Mouse (Mus musculus) midbrain, embryonic 11.5 days (tissue): ENCODE results near the gene Stk16. TPM values are rescaled to one million over a fixed set of nuclear protein-coding genes. Genes with fewer than 3 reads are reported as not detected.

Source experiments
- ATAC-seq: fragments of 200-750 bp; cut with Nextera tagmentation; 2 replicates; pipeline ENCODE4 v1.8.0; 2017; ENCODE audit warnings: moderate TSS enrichment, moderate library complexity; ENCODE audit not compliant: low FRiP score
- DNase-seq: peaks from one replicate; pipeline ENCODE4 v3.0.0; 2015; ENCODE audit warnings: low spot score; ENCODE audit errors: missing footprints
- H3K27ac ChIP-seq: fragments of 300-500 bp; sonication (generic); 2 replicates; pipeline ENCODE4 v1.5.1; 2014; ENCODE audit warnings: low read depth, low read length
- H3K27me3 ChIP-seq: fragments of 300-500 bp; sonication (generic); 2 replicates; pipeline ENCODE4 v1.6.1; 2014; ENCODE audit warnings: mild to moderate bottlenecking, low read length, moderate library complexity, mixed read lengths; ENCODE audit not compliant: control insufficient read depth, insufficient read depth
- H3K36me3 ChIP-seq: fragments of 300-500 bp; sonication (generic); 2 replicates; pipeline ENCODE4 v1.6.1; 2014; ENCODE audit warnings: mild to moderate bottlenecking, low read length, moderate library complexity, mixed read lengths; ENCODE audit not compliant: control insufficient read depth, insufficient read depth
- H3K4me1 ChIP-seq: fragments of 300-500 bp; sonication (generic); 2 replicates; pipeline ENCODE4 v1.6.1; 2014; ENCODE audit warnings: low read length; ENCODE audit not compliant: control insufficient read depth, insufficient read depth
- H3K4me2 ChIP-seq: fragments of 300-500 bp; sonication (generic); 2 replicates; pipeline ENCODE4 v1.6.1; 2014; ENCODE audit warnings: mild to moderate bottlenecking, moderate library complexity
- H3K4me3 ChIP-seq: fragments of 300-500 bp; sonication (generic); 2 replicates; pipeline ENCODE4 v1.5.1; 2014; ENCODE audit warnings: low read depth, low read length
- H3K9ac ChIP-seq: fragments of 300-500 bp; sonication (generic); 2 replicates; pipeline ENCODE4 v1.6.1; 2014; ENCODE audit warnings: low read length
- H3K9me3 ChIP-seq: fragments of 300-500 bp; sonication (generic); 2 replicates; pipeline ENCODE4 v1.6.1; 2016; ENCODE audit warnings: low read length; ENCODE audit not compliant: control insufficient read depth
- WGBS: fragments of 180-500 bp; shearing (Covaris S2); extraction: QIAGEN DNeasy Blood & Tissue Kit; methylation state at CpG from one replicate; pipeline ENCODE4 v1.1.7; 2014; 5-methylcytosine and 5-hydroxymethylcytosine counted together
- polyA plus RNA-seq: library from polyadenylated mRNA; unstranded; fragments of >200 nt; fragmentation: Nextera tagmentation; extraction: Ambion mirVana; gene quantifications from 2 replicates; pipeline ENCODE4 v1.2.1, GENCODE M21; 2014

The Stk16 gene
- polyA plus RNA-seq, 1 experiment from 2014 or later, result 116 TPM

DNA sequence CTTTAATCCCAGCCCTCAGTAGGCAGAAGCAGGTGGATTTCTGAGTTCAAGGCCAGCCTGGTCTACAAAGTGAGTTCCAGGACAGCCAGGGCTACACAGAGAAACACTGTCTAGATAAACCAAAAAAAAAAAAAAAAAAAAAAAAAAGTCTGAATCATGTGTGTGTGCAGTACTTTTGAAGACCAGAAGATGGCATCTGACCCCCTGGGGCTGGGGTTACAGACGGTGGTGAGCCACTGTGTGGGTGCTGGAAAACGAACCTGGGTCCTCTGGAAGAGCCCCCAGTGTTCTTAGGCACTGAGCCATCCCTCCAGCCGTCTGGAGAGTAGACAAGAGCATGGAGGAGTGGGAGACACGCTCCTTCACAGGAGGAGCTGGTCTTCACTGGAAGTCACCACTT, 28.5 kb upstream of the Stk16 start:
- H3K27me3 ChIP-seq, result no peaks in the 10 kb centered on the region
- H3K4me2 ChIP-seq, result no peak overlapping the region
- H3K4me3 ChIP-seq, result no peak overlapping the region
- H3K9ac ChIP-seq, result no peak overlapping the region
- H3K9me3 ChIP-seq, result no peaks in the 10 kb centered on the region
- DNase-seq, result no peak
- WGBS, result 78% methylated on average over 4 of the region's 4 CpGs
- peaks cover 11% of the 10 kb centered on the region; the same call in 1 of the 2 replicates for H3K36me3 ChIP-seq
- no peak overlapping the region for H3K27ac ChIP-seq
- peaks cover 16% of the 10 kb centered on the region for H3K4me1 ChIP-seq
- no peak for ATAC-seq

DNA sequence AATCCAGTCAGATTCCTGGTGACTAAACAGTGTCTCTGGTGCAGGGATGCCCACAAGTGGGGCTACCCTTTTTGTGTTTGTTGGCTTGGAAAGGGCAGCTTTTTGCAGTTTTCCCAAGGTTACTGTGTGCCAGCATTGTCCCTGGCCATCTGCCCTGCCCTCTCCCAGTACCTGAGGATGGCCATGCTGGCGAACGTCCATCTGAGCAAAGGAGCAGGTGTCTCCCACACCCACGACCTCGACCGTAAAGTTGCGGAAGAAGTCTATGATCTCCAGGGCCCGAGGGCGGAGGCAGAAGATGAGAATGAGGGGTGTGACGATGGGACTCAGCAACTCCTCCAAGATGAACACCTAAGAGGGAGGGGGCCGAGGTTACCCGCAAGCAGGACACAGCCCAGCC, 25.1 kb upstream of the Stk16 start:
- Histone ChIP-seq H3K4me2 (no peak overlapping the region), H3K9ac (no peak overlapping the region), H3K4me1 (peaks cover 4% of the 10 kb centered on the region; the same call in 1 of the 2 replicates), H3K4me3 (no peak overlapping the region), H3K36me3 (peaks cover 11% of the 10 kb centered on the region), H3K27me3 (no peaks in the 10 kb centered on the region), H3K27ac (no peak overlapping the region), H3K9me3 (no peaks in the 10 kb centered on the region)
- WGBS, result 97% methylated on average over 11 of the region's 11 CpGs
- no peak for DNase-seq
- ATAC-seq, result no peak

DNA sequence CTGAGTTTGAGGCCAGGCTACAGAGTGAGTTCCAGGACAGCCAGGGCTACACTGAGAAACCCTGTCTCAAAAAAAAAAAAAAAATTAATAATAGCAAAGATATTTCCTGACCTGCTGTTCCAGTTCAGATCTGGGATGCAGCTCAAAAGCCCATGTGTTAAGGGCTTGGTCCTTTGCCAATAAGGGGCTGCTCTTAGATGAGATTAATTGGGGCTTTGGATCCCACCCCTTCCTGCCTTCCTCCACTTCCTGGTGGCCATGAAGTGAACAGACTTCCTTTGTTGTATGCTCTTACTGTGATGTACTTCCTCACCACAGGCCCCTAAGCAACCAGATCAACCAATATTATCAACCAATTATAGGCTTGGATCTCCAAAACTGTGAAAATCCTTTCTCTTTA, 23.5 kb upstream of the Stk16 start:
- H3K36me3 ChIP-seq, result peaks cover 9% of the 10 kb centered on the region
- DNase-seq, result no peak
- H3K9me3 ChIP-seq, result no peaks in the 10 kb centered on the region

GRCm38 (mm10) chr1:75187914-75188483, 22.6 kb upstream of the Stk16 start:
- Histone ChIP-seq H3K4me2 (no peak overlapping the region), H3K4me3 (no peak overlapping the region), H3K27me3 (no peaks in the 10 kb centered on the region), H3K9ac (no peak overlapping the region), H3K27ac (no peak overlapping the region), H3K4me1 (peaks cover 12% of the 10 kb centered on the region; the same call in 1 of the 2 replicates), H3K9me3 (no peaks in the 10 kb centered on the region), H3K36me3 (peaks cover 4% of the 10 kb centered on the region)
- no peak for DNase-seq
- 93% methylated on average over 2 of the region's 2 CpGs for WGBS
- no peak for ATAC-seq

More for the DNA sequence above, 23.5 kb upstream of the Stk16 start:
- no peaks in the 10 kb centered on the region for H3K27me3 ChIP-seq
- ATAC-seq, result no peak
- H3K27ac ChIP-seq, result no peak overlapping the region
- H3K4me1 ChIP-seq, result peaks cover 8% of the 10 kb centered on the region; the same call in 1 of the 2 replicates
- H3K9ac ChIP-seq, result no peak overlapping the region
- H3K4me3 ChIP-seq, result no peak overlapping the region
- H3K4me2 ChIP-seq, result no peak overlapping the region

GRCm38 (mm10) chr1:75190577-75190976, 20.1 kb upstream of the Stk16 start:
- H3K27me3 ChIP-seq, result no peaks in the 10 kb centered on the region
- H3K27ac ChIP-seq, result no peak overlapping the region
- no peak for DNase-seq
- peaks cover 15% of the 10 kb centered on the region; the same call in 1 of the 2 replicates for H3K4me1 ChIP-seq
- no peak overlapping the region; the same call in 1 of the 2 replicates for H3K9ac ChIP-seq
- H3K36me3 ChIP-seq, result no peaks in the 10 kb centered on the region; the same call in none of the 2 replicates
- peak overlapping the region; percentile 80 for H3K4me2 ChIP-seq
- no peaks in the 10 kb centered on the region for H3K9me3 ChIP-seq
- H3K4me3 ChIP-seq, result no peak overlapping the region
- no peak for ATAC-seq
- WGBS, result 66% methylated on average over 2 of the region's 2 CpGs

- Histone ChIP-seq H3K4me3 (peak overlapping the region; percentile 61), H3K4me2 (peak overlapping the region; percentile 80), H3K27me3 (no peaks in the 10 kb centered on the region), H3K9ac (peak overlapping the region; percentile 86), H3K4me1 (peaks cover 15% of the 10 kb centered on the region; the same call in 1 of the 2 replicates), H3K27ac (peak overlapping the region; percentile 75), H3K9me3 (no peaks in the 10 kb centered on the region), H3K36me3 (peaks cover 1% of the 10 kb centered on the region)
- WGBS, result 48% methylated on average over 5 of the region's 5 CpGs
- no peak for ATAC-seq
- DNase-seq, result no peak
Measured at GRCm38 (mm10) chr1:75191258-75191621, 19.4 kb upstream of the Stk16 start.

DNA sequence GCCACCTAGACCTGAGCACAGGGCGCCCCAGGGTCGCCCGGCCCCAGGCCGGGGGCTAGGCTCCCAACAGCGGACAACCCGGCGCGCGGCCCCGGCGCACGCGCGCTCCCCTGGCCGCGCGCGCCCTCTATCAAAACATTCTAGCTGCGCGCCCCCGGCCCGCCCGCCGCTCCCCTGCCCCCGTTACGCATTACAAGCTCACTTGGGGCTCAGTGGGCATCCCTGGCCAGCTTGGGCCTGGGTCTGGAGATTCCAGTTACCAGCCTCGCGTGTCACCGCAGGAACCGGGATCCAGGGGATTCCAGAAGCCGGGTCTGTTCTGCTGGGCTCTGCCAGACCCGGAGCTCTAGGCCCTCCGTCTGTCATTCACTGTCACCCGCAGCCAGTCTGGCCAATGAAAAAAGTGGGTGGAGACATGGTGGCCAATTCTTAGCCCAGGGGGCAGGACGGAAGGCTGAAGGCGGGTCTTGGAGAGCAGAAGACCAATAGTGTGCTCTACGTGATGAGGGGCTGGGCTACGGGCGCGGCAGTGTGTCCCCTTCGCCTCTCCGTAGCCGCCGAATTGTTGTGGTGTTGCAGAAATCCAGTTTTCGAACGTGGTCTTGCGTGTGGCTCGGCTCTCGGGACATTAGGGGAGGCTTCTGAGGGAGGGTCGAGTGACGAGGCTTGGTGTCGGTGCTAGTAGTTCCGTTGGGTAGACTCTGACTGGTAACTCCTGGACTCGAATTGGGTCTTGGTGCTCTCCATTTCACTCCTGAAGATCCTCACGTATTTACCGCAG, 18.8 kb upstream of the Stk16 start, which contains the start of the genes Ankzf1 and Atg9a:
Gene Ankzf1 (plus strand): TSS at position 530 of the 781 bp plus-strand sequence.
Gene Atg9a (minus strand): TSS at position 575 of the 781 bp plus-strand sequence.
- peak within 1 kb of the TSS; percentile 99 for H3K4me2 ChIP-seq
- peaks cover 15% of the 10 kb centered on the region; the same call in 1 of the 2 replicates for H3K4me1 ChIP-seq
- peak; percentile 100 for ATAC-seq
- no peaks in the 10 kb centered on the region for H3K9me3 ChIP-seq
- peaks cover 7% of the 10 kb centered on the region for H3K36me3 ChIP-seq
- peak within 1 kb of the TSS; percentile 75 for H3K27ac ChIP-seq
- no peaks in the 10 kb centered on the region for H3K27me3 ChIP-seq
- peak; percentile 98 for DNase-seq
- peak within 1 kb of the TSS; percentile 86 for H3K9ac ChIP-seq
- under 1% methylated on average over 56 of the region's 56 CpGs for WGBS
- H3K4me3 ChIP-seq, result peak within 1 kb of the TSS; percentile 61

- peak overlapping the region; percentile 44; the same call in 1 of the 2 replicates for H3K27ac ChIP-seq
- H3K4me3 ChIP-seq, result peak overlapping the region; percentile 61
- peak overlapping the region; percentile 86 for H3K9ac ChIP-seq
- whole genome bisulfite sequencing, result under 1% methylated on average over 19 of the region's 19 CpGs
- DNase-seq, result peak; percentile 85
- H3K36me3 ChIP-seq, result peaks cover 8% of the 10 kb centered on the region
- H3K4me2 ChIP-seq, result peak overlapping the region; percentile 99
- H3K9me3 ChIP-seq, result no peaks in the 10 kb centered on the region
- no peak for ATAC-seq
- H3K27me3 ChIP-seq, result no peaks in the 10 kb centered on the region
- peaks cover 15% of the 10 kb centered on the region; the same call in 1 of the 2 replicates for H3K4me1 ChIP-seq
Measured at GRCm38 (mm10) chr1:75192452-75192851, 18.2 kb upstream of the Stk16 start.

GRCm38 (mm10) chr1:75201236-75201635, 9.4 kb upstream of the Stk16 start:
- Histone ChIP-seq H3K4me3 (no peak overlapping the region), H3K4me1 (no peaks in the 10 kb centered on the region), H3K27me3 (no peaks in the 10 kb centered on the region), H3K9me3 (no peaks in the 10 kb centered on the region), H3K36me3 (peaks cover 13% of the 10 kb centered on the region), H3K4me2 (no peak overlapping the region), H3K27ac (no peak overlapping the region), H3K9ac (no peak overlapping the region)
- WGBS, result 94% methylated on average over 1 of the region's 1 CpGs
- ATAC-seq, result no peak
- no peak for DNase-seq
